Mouse (Mus musculus) yolk sac, embryonic 10.5 days (tissue): ENCODE results near the gene Kcnc3.

ENCODE experiments used
- DNase-seq: peaks from one replicate; pipeline ENCODE4 v3.0.0-alpha.2; 2017; ENCODE audit warnings: low spot score

The Kcnc3 gene

GRCm38 (mm10) chr7:44596996-44597538 lies 6.6 kb downstream of the Kcnc3 start:
- DNase-seq, result no peak

- no peak for DNase-seq
These were observed 7.2 kb downstream of the Kcnc3 start for GRCm38 (mm10) chr7:44597666-44598065.

DNA sequence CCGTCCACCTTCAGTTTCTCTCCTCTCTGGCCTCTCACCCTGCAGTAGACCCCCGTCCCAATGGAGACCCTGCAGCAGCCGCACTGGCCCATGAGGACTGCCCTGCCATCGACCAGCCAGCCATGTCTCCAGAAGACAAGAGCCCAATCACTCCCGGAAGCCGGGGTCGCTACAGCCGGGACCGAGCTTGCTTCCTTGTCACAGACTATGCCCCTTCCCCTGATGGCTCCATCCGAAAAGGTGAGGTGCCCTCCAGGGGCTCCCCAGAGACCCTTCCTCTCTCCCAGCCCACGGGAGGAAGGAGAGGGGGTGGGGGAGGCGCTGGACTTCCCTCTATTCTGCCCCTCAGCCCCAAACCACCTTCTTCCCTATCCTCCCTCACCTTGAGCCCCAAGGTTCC lies 7.9 kb downstream of the Kcnc3 start:
- no peak for DNase-seq

DNA sequence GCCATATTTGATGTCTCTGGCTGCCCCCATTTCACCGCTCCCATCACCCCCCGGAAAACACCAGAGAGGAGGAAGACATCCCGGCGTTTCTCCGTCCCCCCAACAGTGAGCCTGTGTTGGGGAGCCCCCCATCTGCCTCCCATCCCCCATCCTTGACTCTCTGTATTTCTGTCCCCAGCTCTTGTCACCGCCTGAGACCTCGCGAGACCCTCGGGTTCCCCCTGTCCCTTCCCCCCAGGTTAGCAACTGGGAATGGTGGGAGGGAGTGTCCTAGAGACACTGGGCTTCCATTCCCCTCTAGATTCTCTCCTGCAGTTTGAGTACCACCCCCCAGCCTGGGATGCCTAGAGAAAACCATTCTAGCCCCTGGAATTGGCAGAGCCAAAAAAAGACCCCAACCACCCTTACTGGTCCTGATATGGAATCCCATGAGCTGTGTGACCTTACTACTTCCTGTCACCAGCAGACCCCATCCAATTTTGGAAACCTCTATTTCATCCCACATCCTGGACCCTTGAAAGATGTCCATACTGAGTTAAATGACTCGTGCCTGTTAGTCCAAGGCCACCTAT lies 10.3 kb downstream of the Kcnc3 start:
- no peak for DNase-seq

- DNase-seq, result no peak
These were observed 11.2 kb downstream of the Kcnc3 start for GRCm38 (mm10) chr7:44601646-44602045.

DNA sequence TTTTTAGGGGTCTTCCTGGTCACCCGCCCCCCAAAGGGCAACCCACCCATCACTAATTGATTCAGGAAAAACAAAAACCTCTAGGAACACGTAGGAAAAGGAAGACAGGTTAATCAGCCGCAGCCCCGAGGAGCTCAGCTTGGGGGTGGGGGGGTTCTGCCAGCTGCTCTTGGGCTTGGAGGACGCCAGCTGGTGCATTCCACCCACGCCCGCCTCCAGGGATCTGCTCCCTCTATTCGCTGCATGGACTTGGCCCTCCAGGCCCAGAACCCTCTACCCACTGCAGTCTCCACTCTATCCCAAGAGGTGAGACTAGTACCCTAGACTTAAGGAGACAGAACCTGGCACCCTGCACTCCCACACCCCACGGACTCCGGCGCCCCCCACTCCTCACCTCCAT lies 12.0 kb downstream of the Kcnc3 start:
- DNase-seq, result no peak

DNA sequence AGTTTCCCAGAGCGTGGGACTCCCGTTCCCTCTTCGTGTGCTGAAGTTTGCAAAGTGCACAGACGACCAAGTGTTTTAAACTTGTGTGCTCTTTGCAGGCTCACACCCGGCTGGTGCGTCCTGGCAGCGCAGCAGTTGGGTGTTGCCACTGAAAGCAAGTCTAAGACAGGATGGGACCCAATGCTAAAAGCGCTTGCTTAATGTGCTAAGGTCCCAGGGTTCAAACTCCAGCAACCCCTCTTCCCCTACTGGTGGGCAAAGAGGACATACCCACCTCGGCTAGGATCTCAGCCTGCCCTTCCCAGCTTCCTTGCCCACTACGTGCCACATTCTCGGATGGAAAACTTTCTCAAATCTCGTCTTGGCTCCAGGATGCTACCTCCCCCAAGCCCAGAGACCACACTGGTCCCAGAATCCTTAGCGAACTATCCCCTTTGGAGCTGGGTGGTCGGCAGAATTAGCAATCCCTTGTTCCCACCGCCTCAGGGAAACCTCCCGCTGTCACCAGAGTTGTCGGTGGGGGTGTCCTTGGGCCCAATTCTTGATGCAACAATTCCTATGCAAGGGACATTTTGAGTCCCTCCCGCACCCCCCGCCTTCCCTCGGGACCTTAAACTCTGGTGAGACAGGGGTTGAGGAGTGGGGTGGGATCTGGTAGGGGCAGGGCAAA lies 12.9 kb downstream of the Kcnc3 start:
- DNase-seq, result no peak

- peak; percentile 74 for DNase-seq
These were observed 13.7 kb downstream of the Kcnc3 start for GRCm38 (mm10) chr7:44604139-44604606.

DNA sequence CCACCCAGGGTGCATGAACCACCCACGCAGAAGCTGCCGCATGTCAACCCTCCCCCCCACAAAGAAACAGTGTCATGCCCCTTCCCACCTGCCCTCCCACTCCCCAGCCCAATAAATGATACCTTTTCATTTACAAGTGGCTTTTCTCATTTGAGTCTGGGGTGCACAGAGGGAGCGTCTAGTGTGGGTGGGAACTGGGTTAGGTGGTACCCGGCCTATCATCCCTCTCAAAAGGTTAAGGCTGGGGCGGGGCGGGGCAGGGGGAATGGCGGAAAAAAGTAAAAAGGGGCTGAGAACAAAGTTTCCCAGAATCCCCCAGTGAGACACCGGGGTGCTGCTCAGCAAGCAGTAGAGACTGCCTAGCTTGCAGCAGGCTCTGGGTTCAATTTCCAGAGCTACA lies 14.2 kb downstream of the Kcnc3 start:
- DNase-seq, result no peak

DNA sequence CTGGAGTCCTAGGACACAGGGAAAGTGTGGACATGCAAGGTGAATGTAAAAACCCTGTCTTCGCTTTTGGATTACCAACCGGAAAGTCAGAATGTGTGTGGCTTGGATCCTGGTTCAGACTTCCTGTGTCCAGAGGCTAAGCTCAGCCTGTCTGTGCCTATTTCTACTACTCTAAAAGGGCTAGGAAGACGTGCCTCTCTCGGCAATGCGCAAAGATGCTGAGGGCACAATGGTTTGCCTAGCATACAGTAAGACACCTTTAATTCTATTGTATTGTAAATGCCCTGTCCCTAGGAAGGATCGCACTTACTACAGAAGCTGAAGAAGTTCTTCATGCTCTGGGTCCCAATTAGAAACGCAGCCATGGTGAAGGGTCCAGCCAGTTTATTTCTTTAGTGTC lies 15.0 kb downstream of the Kcnc3 start:
- no peak for DNase-seq

- DNase-seq, result no peak
These were observed 15.9 kb downstream of the Kcnc3 start for GRCm38 (mm10) chr7:44606171-44606901.

- DNase-seq, result no peak
These were observed 21.7 kb downstream of the Kcnc3 start for GRCm38 (mm10) chr7:44612192-44612591.

GRCm38 (mm10) chr7:44614041-44614688 lies 23.7 kb downstream of the Kcnc3 start:
- no peak for DNase-seq

- DNase-seq, result no peak
These were observed 24.8 kb downstream of the Kcnc3 start for GRCm38 (mm10) chr7:44615309-44615708.

DNA sequence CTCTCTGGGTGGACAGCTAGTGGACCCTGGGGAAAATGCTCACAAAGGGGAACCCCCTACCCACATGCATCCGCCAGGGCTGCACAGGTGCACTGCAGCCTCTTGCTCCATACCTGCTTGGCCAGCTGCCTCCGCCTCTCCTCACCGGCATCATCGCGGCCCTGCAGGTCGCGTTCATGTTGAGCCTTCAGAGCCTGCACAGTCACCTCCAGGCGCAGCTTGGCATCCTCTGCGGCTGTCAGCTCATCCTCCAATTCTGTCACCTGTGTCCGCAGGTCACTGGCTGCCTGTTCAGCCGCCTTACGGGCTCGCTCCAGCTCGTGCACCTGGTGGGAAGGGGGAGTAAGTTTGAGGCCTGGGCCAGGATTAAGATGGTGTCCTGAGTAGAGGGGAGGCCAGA lies 25.5 kb downstream of the Kcnc3 start:
- no peak for DNase-seq

GRCm38 (mm10) chr7:44617059-44617458 lies 26.6 kb downstream of the Kcnc3 start:
- no peak for DNase-seq

DNA sequence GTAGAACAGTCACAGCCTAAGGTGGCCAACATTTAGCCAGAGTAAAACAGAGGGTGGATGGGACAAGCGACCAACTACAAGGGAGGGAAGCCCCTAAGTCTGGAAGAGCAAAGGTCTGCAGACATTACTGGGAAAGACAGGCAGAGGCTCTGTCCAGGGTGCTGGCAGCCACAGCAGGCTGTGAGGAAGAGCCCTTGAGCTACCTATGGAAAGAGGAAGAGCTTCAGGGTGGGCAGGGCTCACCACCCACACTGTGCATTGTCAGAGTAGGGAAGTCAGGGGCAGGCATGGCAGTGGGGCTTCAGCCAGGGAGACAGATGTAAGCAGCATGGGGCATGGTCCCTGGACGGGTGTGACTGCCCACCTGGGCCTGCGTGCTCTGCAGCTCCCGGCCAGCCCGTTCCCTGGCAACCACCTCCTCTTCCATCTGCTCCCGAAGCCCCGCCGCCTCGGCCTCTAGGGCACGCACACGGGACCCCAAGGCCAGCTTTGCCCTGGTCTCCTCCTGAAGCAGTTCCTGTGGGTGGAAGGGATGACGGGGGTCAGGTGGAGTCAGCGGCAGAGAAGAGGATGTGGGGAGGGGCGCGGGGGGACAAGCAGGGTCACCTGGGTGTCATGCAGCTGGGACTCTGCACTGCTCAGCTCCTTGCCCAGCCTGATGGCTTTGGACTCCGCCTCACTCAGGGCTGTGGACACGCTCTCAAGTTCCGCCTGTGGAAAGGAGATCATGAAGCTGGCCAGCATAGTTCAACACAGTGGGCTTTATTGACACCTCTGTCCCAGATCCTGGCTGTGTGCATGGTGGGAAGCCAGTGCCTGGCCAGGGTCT lies 33.5 kb downstream of the Kcnc3 start:
- DNase-seq, result peak; percentile 29

GRCm38 (mm10) chr7:44624543-44624826 lies 34.0 kb downstream of the Kcnc3 start:
- no peak for DNase-seq

DNA sequence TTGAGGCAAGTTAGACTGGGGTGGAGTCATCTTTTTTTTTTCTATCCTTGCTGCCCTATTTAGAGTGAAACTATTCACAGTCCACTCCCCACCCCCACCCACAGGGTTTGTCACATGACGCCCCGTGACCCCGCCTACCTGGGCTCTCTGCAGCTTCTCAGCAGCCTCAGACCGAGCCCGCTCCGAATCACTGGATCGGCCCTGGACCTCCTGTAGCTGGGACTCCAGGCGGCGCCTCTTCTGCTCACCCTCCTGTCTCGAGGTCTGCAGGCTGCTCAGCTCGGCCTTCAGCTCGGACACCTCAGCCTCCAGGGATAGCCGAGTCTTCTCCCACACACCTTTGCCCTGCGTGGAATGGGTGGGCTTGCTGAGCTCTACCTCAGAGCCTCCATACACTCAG lies 34.4 kb downstream of the Kcnc3 start:
- no peak for DNase-seq

GRCm38 (mm10) chr7:44625241-44626067 lies 35.0 kb downstream of the Kcnc3 start:
- DNase-seq, result no peak

- DNase-seq, result no peak
These were observed 35.6 kb downstream of the Kcnc3 start for GRCm38 (mm10) chr7:44626068-44626385.
